In genomic region chr4:46072631-46073030, GRCm38 (mm10) we compare ENCODE assay signal across 18 mouse cellular contexts. TPM values are rescaled to one million over a fixed set of nuclear protein-coding genes. Genes with fewer than 3 reads are reported as not detected.
DNase-seq lines count a peak whose midpoint lies in the region; ATAC-seq lines count a peak whose summit lies in the region.
"Had no signal": no experiment of that assay in that cellular context is flagged by ENCODE, and none has a peak within 500 bp of the region (broad histone marks: within the 10 kb centered on the region; RNA-seq: fewer than 3 reads in every experiment).

No protein-coding gene starts in this region.

- no peaks in the 10 kb centered on the region for H3K27me3 ChIP-seq in heart, embryonic 10.5 days (ENCODE audit: insufficient read depth, poor library complexity, severe bottlenecking)
- no peaks in the 10 kb centered on the region for H3K27me3 ChIP-seq in heart, embryonic 14.5 days (ENCODE audit: control insufficient read depth, insufficient read depth, low read length)
- H3K27me3 ChIP-seq: embryonic facial prominence, embryonic 12.5 days; forebrain, embryonic 15.5 days; hindbrain, embryonic 15.5 days; kidney, embryonic 15.5 days had no signal

- H3K9me3 ChIP-seq in heart, embryonic 10.5 days = no peaks in the 10 kb centered on the region
- no peaks in the 10 kb centered on the region for H3K9me3 ChIP-seq in heart, embryonic 14.5 days (ENCODE audit: control insufficient read depth, low read length)
- H3K9me3 ChIP-seq: embryonic facial prominence, embryonic 12.5 days; forebrain, embryonic 15.5 days; hindbrain, embryonic 15.5 days; kidney, embryonic 15.5 days had no signal

- no peak overlapping the region for H3K4me2 ChIP-seq in heart, embryonic 14.5 days (ENCODE audit: low read length)
- H3K4me2 ChIP-seq: embryonic facial prominence, embryonic 12.5 days; forebrain, embryonic 15.5 days; hindbrain, embryonic 15.5 days; kidney, embryonic 15.5 days had no signal

- DNase-seq in cerebellum, postnatal 14 days = peak; percentile 61 to 74
- DNase-seq in cerebellum, adult 8-10 months = no peak
- DNase-seq in heart, embryonic 10.5 days (ENCODE audit: low spot score) = no peak
- no peak for DNase-seq in heart, postnatal 10 days
- no peak for DNase-seq in heart, postnatal 14 days
- peak; percentile 73 for DNase-seq in brain, adult 2 months (ENCODE audit: low read depth, low spot score)
- no peak for DNase-seq in spleen, postnatal 10 days (ENCODE audit: low spot score in 2 of 2)
- DNase-seq: adrenal gland, adult 2 months; adrenal gland, postnatal 25 days; gastrocnemius, postnatal 10 days; kidney, adult 2 months; kidney, postnatal 14 days had no signal

- no peak overlapping the region for H3K4me3 ChIP-seq in heart, embryonic 10.5 days
- H3K4me3 ChIP-seq in heart, embryonic 14.5 days (ENCODE audit: control insufficient read depth in 1 of 2, insufficient read depth in 1 of 2, low read depth in 1 of 2, low read length in 2 of 2) = no peak overlapping the region
- H3K4me3 ChIP-seq: embryonic facial prominence, embryonic 12.5 days; forebrain, embryonic 15.5 days; hindbrain, embryonic 15.5 days; kidney, embryonic 15.5 days had no signal

- H3K9ac ChIP-seq in heart, embryonic 14.5 days (ENCODE audit: low read length) = no peak overlapping the region
- H3K9ac ChIP-seq: embryonic facial prominence, embryonic 12.5 days; forebrain, embryonic 15.5 days; hindbrain, embryonic 15.5 days; kidney, embryonic 15.5 days had no signal

- peaks cover 45% of the 10 kb centered on the region for H3K4me1 ChIP-seq in heart, embryonic 10.5 days
- peaks cover 27 to 60% of the 10 kb centered on the region in 2 experiments for H3K4me1 ChIP-seq in heart, embryonic 14.5 days (ENCODE audit: control insufficient read depth in 2 of 2, insufficient read depth in 2 of 2, low read length in 2 of 2)
- H3K4me1 ChIP-seq: embryonic facial prominence, embryonic 12.5 days; forebrain, embryonic 15.5 days; hindbrain, embryonic 15.5 days had no signal

- H3K27ac ChIP-seq in heart, embryonic 10.5 days = peak overlapping the region; percentile 42; the same call in 1 of the 2 replicates
- H3K27ac ChIP-seq in heart, embryonic 14.5 days (replicated peaks in 1 of 2; ENCODE audit: control insufficient read depth in 1 of 2, insufficient read depth in 1 of 2, low read depth in 2 of 2, low read length in 2 of 2) = peak overlapping the region; percentile 23 to 83
- H3K27ac ChIP-seq: embryonic facial prominence, embryonic 12.5 days; forebrain, embryonic 15.5 days; hindbrain, embryonic 15.5 days; kidney, embryonic 15.5 days had no signal

- peaks cover 35% of the 10 kb centered on the region for H3K36me3 ChIP-seq in heart, embryonic 10.5 days
- H3K36me3 ChIP-seq in heart, embryonic 14.5 days (ENCODE audit: control insufficient read depth, insufficient read depth, low read length) = peaks cover 47% of the 10 kb centered on the region
- H3K36me3 ChIP-seq: embryonic facial prominence, embryonic 12.5 days; forebrain, embryonic 15.5 days; hindbrain, embryonic 15.5 days; kidney, embryonic 15.5 days had no signal

- intact Hi-C loops in heart, postnatal 10 days (cut with DNase I) = no loop called here
- intact Hi-C loops in heart, postnatal 14 days (cut with DNase I) = no loop called here

- ATAC-seq in heart, embryonic 14.5 days (ENCODE audit: insufficient number of reproducible peaks, insufficient read depth, low FRiP score, low read depth) = no peak
- ATAC-seq: forebrain, embryonic 15.5 days; intestine, embryonic 16.5 days had no signal

- WGBS in heart, embryonic 10.5 days = 63% methylated on average over 6 of the region's 6 CpGs
- 52% methylated on average over 6 of the region's 6 CpGs for WGBS in heart, embryonic 14.5 days

RNA-seq across cellular contexts. Expression of gene Tmod1, which starts 33.9 kb away (rescaled TPM):
- polyA plus RNA-seq in heart, embryonic 10.5 days (2016; fragmentation: Nextera tagmentation; extraction: Ambion mirVana) = 132 and 215 TPM in 2 replicates
- 100 to 1,000 TPM; 263 to 279 TPM for total RNA-seq in heart, postnatal 10 days (2021)
- 220 and 230 TPM in 2 replicates for polyA plus RNA-seq in heart, embryonic 14.5 days (2014; fragmentation: Nextera tagmentation; extraction: Ambion mirVana)
- 100 to 1,000 TPM; 279 to 283 TPM for total RNA-seq in heart, postnatal 14 days (2021)

Comparison
In these comparisons a context has a peak if more than half of its experiments do, and no peak if none do; other contexts are left out.
1. DNase-seq: peak in cerebellum, postnatal 14 days (2 of 2) and brain, adult 2 months (single experiment); none in cerebellum, adult 8-10 months (single experiment), heart, embryonic 10.5 days (single experiment), heart, postnatal 10 days (0 of 2), heart, postnatal 14 days (0 of 2) and spleen, postnatal 10 days (0 of 2).